Mouse (Mus musculus): ENCODE results near the gene Olfr571.

GRCm38 (mm10) chr7:102915261-102915660 lies 2.1 kb downstream of the Olfr571 start:
- TF ChIP-seq POLR2A (IDR thresholded peaks at IDR 0.05; ENCODE audit: low read depth, low read length), result no peak
- TF ChIP-seq CTCF (IDR thresholded peaks at IDR 0.05; ENCODE audit: borderline replicate concordance, insufficient read depth, low read length), result no peak

Measured in embryonic fibroblast, embryonic 13.5 days (primary cell).